Mouse (Mus musculus) v-Abl transformed pro-B cells (cell line): ENCODE measurements around the gene Ell2.

Experiments
- in situ Hi-C, 2 experiments: fragments of 400-800 bp; cut with MboI; formaldehyde crosslinking; loops; one replicate each; pipeline ENCODE4 v1.15.1; 2025; ENCODE audit not compliant: unreplicated experiment in 2 of 2

Gene Ell2

DNA sequence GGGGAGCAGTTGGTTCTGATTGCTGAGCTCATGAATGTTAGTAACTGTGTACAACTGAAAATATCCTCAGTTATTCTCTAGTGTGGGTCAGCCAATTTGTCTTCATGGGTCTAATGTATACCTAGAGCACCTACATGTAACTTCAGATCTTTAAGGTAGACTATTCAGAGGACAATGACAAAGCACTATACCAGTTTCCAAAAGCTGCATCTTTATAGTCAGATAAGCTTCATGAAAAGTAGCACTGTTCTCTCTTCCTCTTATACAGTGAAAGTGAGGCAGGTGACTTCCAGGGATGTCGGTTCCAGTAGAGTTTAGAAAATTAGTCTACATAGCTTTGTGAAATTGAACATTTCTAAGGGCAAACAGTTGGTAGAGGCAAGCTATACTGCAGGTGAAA is 21.4 kb downstream of the Ell2 start:
- in situ Hi-C loops: loop anchor here in 1 of 2 experiments (5.0 kb wide), 1 partner anchor 114 kb away; no protein-coding TSS in a partner anchor

DNA sequence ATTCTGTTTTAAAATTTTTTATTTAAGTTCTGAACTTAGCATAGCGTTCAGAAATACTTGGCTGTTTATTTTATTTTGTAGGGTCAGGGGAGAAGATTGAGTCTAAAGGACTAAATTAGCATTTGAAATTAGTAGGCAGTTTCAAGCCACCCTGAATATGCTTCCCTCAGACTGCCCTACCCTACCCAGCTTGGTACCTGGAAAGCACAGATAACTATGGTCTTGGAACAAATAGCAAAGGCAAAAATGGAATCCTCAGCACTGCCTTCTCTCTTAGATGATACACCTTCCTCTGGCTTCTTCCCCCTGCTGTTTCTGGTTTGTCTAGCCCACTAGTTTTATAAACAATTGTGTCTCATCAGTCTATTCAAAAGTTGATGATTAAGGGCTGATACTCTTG is 23.3 kb downstream of the Ell2 start:
- in situ Hi-C loops: loop anchor here in 1 of 2 experiments (5.0 kb wide), 1 partner anchor 112 kb away; no protein-coding TSS in a partner anchor

DNA sequence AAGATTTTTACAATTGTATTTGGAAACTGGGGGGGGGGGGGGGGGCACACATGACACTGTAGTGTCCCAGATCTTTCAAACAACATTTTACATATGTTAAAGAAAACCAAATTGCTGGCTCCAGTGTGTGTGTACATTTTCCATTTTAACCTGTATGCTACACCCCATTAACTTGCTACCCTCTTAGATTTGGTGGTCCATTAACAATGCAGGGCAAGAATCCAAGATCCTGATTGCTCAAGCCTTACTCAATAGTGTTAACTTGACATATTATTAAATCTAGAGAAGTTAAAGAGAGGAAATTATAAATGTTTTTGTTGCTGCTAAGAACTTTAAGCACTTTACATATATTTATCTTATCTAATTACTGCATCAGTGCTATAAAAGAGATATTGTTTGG is 24.2 kb downstream of the Ell2 start:
- in situ Hi-C loops: no loop called here

DNA sequence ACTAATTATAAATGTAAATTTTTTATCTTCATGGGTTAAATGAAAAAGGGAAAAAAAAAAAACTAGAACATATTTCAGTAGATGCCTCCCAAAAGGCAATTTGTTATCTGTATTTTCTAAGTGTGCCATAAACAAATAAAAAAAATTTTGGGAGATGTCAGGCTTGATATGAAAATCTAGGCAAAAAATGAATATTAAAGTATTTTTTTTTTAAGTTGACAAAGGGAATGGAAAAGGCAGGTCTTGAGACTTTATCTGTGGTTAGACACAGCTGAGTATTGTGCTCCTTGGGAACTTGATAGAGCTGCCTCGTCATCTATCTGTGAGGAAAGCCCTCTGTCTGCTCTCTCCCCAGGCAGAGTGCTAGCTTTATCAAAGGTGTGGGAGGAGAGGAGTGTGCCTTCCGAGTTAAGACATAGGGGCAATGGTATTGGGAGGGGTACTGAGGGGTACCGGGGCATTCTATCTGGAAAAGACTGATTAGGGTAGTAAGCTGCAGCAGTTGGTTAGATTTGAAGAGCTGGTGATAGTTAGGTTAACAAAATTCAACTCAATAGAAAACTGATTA is 27.1 kb downstream of the Ell2 start:
- in situ Hi-C loops: no loop called here

DNA sequence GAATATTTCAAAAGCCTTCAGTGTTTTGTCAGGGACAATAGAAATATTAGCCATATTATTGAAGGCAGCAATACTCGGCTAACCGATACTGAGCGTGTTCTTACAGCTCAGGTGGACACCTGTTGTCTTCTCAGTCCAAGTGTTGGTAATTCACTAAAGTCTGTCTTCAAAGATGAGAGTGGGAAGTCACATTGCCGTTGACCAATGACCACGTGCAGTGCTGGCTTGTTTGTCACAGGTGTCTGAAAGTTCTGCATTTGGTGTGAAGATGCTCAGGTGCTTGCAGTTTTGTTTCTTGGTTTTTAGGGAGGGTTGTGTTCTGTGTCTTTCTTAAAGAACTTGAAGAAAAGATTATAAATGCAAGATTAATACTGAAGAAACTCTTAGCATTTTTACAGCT is 27.7 kb downstream of the Ell2 start:
- in situ Hi-C loops: no loop called here

DNA sequence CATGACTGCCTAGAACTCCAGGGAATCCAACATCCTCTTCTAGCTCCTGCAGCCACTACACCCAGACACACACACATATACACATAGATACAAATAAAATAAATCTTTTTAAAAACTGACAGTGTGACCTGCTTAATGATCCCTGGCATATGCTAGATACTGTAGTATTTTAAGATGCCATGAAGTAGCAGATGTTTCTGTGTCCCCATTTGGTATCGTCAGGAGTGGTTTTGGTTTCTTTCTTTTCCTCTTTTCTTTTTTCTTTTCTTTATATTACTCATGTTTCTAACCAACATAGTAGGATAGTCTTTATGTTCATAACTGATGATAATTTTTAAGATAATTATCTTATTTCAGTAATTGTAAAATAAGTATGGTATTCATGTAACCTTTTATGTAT is 29.0 kb downstream of the Ell2 start:
- in situ Hi-C loops: no loop called here

DNA sequence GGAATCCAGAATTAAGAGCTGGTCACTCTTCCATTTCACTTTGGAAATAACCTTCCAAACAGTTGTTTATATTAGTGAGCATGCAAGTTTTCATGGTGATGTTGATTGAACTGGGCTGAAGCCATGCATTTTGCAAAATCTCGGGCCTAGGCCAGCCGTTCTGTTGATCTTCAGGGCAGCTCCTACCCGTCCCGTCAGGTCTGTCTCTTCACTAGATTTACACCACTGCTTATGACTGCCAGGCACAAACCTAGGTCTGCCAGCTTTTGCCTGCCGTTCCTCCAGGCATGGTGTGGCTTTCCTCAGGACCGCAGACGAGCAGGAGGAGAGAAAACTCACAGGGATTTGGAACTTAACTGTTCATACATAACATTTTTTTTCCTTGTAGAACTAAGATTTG is 31.4 kb downstream of the Ell2 start:
- in situ Hi-C loops: no loop called here

DNA sequence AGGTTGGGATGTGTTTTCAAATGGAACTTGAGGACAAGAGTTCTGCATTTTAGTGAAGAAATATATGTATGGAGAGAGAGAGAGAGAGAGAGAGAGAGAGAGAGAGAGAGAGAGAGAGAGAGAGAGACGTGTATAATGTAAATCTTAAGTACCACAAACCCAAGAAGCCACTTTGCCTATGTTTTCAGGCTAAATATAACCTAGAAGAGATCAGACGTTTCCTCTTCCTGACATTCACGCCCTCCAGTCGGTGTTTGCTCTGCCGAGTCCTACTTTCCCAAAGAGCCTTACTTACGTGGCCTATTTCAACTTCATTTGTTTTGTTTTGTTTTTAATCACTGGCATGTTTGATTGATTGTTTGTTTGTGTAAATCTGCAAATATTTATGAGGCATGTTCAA is 32.0 kb downstream of the Ell2 start:
- in situ Hi-C loops: no loop called here

DNA sequence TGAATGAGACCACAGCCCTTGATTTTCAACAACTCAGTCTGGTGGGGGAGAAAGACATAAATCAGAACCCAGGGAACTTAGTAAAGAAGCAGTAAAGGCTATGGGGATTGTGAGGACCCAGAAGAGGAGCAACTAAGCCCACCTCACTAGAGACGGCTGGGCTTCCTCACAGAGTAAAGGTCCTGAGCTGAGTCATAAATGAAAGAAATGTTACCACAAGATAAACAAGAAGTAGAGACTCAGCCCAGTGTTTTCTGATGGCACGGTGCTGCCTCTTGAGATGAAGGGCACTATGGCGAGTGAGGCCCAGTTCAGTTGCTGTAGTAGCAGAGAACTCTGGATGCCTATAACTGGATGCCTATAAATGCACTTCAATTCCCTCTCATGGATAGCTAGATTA is 32.4 kb downstream of the Ell2 start:
- in situ Hi-C loops: no loop called here

DNA sequence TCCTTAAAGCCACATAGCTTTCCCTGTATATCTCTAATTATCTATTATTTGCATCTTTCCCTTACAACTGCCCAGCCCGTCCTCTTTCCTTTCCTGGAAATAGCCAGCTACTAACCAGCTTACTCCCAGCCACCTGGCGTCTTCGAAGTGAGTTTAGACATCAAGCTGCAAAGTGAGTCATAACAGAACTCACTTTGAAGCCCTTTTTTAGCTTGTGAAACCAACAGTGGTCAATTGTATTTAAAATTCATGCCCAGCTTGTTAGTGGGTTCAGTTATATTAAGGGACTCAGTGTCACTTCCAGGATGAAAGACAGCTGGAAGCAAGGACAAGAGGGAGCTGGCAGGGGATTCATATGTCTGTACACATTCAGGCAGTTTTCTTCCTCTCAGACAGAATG is 33.5 kb downstream of the Ell2 start:
- in situ Hi-C loops: no loop called here

DNA sequence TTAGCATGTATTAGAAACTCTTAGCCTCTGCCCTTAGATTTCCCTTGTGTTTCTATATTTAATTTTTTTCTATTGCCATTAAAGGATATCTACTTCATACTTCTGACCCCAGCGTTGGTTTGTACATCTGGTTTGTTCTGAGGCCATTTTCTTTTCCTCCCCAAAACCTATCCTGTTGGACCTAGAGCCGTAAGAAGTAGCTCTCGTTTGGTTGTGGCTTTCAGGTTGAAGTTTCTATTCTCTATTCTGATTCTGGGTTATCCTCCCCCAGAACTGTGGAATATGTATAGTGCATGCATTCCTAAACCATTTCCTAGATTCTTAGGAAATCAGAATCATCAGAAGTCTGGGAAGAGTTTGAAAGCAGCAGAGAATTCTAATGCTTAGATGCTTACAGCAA is 34.6 kb downstream of the Ell2 start:
- in situ Hi-C loops: no loop called here

DNA sequence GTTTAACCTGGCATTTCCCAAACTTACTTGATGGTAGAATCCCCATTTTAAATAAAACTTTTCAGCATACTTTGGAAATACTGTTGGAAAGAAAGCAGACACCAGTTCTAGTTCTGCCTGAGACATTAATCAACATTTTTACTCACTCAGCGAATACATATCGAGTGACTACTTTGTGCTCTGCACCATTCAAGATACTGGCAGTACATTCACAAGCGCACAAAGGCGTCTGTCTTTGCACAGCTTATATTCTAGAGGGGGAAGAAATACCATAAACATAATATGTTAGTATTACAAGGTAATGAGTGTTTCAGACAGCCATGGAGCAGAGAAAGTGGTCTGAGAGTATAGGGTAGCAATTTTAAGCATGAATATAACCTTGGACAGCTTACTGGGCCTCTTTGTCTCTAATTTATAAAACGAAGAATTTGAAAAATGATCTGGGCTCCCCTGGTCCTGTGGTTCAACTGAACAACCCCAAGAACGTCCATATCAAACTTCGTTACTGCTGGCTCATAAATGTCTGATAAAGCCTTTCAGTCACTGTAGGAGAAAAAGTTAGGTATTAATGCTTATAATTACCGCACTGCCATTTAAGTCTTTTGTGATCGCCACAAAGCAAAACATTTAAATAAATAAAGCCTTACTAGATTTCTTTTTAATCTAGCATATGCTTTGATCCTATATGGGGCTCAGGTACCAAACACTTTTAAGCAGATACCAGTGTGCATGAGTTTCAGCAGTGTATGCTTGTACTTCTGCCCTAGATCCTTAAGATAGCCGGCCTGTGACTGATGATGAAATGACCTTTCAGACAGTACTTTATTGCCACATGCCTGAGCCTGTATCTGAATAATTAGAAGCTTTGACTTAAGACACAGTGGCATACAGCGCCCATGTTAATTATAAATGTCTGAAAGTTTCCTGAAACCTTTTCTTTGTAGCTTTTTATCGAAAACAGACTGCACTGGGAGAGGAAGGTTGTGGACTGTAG is 35.5 kb downstream of the Ell2 start:
- in situ Hi-C loops: no loop called here

DNA sequence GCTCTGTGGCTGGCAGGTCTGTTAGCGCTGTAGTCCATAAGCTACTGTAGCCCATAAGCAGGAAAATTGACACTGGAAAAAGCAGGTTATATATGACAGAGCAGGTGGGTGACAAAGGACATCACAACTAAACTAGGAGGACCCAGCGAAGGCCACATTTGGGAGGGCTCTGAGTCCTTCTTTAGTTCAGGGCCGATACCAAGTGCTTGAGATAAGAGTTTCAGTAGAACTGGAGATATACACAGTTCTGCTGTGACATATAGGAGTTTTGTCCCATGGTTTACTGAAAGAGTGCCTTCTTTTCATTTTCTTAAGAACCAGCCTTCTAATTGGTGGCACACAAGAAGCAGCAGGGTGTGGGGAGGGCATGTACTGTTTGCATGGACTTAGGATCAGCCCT is 36.4 kb downstream of the Ell2 start:
- in situ Hi-C loops: no loop called here

DNA sequence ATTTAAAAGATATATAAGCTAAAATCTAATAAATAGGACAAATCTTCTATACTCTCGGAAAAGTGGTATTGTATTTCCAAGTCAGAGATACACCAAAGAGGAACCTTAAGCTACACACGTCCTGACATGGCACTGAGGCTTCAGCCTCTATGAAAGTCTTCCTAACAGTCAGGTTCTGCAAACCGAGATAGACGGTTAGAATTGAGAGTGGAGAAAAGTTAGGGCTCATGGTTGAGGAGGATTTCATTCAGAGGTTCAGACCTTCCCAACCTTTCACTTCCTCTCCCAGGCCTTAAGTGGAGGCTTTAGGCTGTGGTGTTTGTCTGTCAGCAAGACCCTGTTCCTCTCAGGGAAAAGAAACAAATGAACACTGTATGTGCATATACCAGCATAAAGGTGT is 37.5 kb downstream of the Ell2 start:
- in situ Hi-C loops: no loop called here

DNA sequence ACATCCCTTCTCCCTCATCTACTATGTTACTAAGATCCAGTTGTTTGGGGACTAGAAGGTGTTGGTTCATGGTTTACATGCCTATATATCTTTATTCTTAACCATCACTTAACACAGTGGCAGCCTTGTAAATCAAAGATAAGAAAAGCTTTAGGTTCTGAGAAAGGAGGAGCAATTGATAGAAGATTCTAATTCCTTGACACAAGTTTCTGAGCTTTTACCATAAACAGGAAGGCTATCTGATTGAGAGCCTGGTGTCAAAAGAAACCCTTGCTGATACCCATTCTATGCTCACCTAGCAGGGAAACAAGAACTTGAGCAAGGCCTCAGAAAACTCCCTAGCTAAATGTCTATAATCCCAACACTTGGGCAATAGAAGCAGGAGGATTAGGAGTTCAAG is 38.8 kb downstream of the Ell2 start:
- in situ Hi-C loops: no loop called here

DNA sequence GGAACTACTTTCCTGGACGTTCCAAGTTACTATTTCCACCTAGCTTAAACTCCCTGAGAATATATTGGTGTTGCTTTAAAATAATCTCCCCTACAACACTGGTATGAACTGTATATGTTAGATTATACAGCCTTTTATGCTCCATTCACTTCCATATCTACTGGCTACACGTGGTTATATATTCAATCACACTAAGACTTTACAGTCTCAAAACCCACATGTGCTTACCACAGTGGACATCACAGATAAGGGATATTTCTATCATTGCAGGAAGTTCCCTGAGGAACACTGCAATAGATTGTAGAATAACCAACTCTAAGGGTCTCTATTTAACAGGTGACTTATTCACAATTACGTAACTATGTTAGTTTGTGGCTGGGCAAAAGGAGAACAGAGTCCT is 40.7 kb downstream of the Ell2 start:
- in situ Hi-C loops: no loop called here

DNA sequence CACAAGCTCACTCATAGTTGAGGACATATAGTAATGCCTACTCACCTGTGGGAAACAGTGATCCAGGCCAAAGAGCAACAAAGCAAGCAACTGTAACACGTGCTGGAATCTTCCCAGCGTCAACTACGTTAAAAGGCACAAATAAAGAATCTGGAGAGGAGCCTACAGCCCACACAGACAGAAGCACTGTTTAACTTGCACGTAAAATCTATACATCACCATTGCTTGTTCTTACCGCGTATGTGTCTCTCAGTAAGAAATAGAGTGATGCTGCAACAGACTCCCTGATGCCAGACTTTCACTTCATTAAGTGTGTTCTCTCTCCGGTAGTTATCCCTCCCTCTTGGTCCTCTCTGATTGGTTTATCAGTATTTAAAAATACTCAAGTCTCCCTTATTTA is 42.1 kb downstream of the Ell2 start:
- in situ Hi-C loops: no loop called here

DNA sequence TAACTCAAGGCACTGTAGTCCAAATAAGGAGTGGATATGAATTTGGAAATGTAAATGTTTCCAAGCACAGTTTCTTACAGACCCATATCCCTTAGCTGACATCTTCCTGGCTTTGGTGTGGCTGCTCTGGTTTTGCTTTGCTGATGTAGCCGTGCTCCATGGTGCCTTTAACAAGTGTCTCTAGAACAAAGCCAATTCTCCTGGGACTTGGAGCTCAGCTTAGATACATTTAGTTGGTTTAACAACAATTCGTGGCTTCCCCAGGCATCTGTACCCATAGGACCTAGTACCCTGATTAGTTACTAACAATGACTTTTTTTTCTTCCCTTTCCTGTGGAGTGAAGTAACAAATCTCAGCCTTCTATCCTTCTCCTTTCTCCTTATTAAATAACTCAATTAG is 44.2 kb downstream of the Ell2 start:
- in situ Hi-C loops: no loop called here

DNA sequence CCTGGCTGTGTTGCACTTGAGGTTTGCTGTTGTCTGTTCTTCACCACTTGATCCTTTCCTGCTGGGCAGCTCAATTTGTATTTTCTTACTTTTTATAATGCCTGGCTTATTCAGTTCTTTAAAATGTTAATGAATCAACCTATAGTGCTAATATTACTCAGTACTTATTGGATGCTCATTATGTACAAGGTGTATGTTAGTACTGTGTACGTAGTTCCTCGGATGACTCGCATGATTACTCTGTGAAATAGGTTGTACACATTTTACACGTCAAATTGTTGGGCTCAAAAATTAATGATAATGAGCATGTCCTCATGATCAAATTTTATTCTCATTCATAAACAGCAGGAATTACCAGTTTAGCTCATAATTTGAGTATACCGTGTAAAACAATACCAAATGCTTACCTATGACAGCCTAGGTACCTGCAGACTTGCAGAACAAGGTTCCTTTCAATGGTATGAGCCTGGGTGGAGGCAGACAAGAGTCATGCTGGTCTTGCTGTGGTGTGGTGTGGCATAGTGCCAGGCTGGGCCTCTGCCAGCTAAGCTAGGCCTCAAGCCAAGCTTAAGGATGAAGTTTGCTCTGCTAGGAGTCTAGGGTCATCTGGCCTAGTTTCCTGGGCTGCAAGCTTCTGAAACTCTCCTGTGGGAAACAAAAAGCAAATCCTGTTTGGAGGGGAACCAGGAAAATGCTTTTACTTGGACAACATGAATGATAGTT is 45.8 kb downstream of the Ell2 start:
- in situ Hi-C loops: no loop called here

DNA sequence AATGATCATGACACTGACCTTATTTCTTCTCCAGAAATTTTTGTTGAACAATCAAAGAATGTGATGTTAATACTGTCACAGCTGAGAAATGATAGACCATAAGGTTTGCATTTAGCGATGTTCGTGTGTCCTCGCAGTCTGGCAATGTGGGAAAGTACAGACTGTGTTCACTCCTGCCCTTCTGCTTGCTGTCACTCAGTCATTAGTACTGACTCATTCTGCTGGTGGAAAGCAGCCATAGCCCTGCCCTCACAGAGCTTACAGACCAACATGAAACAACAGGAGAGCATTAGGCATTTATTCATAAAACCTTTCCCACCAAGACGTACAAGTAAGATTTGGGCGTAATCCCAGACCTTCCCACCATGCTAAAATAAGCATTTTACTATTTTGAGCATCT is 47.8 kb downstream of the Ell2 start:
- in situ Hi-C loops: no loop called here

DNA sequence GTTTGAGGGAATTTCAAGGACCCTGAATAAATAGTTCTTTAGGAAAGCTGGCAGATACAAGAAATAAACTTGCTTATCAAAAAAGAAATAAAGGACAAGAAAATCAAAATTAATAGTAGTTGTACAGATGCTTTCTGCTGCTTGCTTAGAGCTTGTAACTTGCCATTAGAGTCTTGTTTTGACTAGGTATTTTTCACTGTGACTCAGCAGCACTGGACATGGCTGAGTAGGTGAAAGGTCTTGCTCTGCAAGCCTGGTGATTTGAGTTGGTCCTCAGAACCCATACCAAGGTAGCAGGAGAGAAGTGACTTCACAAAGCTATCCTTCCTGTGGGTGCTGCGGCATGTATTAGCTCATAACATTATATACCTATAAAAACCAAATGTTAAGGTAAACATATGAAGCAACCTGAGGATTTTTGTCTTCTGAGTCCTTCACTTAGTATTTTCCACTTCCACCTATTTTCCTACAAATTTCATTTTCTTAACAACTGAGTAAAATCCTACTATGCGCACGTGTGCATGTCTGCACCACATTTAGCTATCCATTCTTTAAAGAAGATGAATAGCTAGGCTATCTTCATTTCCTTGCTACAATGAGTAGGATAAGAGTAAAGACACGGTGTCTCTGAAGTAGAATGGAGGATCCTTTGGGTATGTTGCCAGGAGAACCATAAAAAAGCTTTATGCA is 54.4 kb downstream of the Ell2 start:
- in situ Hi-C loops: no loop called here
